Mouse (Mus musculus): ENCODE results near the gene Snx5. TPM values are rescaled to one million over a fixed set of nuclear protein-coding genes. Genes with fewer than 3 reads are reported as not detected.

Gene Snx5
- polyA plus RNA-seq, 1 experiment from 2014 or later = 108 TPM

- H3K9ac ChIP-seq (ENCODE audit: low read depth, low read length) = no peak overlapping the region
- no peak for DNase-seq (ENCODE audit: low spot score)
- no peaks in the 10 kb centered on the region for H3K4me1 ChIP-seq (replicated peaks; ENCODE audit: control insufficient read depth, insufficient read depth, low read length)
- H3K27me3 ChIP-seq (ENCODE audit: control insufficient read depth, insufficient read depth, low read length) = no peaks in the 10 kb centered on the region
- no peak overlapping the region for H3K4me3 ChIP-seq (ENCODE audit: low read depth, low read length)
- WGBS = 87% methylated on average over 11 of the region's 11 CpGs
- H3K4me2 ChIP-seq (replicated peaks; ENCODE audit: low read depth, low read length) = no peak overlapping the region
- no peak overlapping the region for H3K27ac ChIP-seq (ENCODE audit: low read depth, low read length)
- no peaks in the 10 kb centered on the region for H3K9me3 ChIP-seq (ENCODE audit: control insufficient read depth, low read length)
- H3K36me3 ChIP-seq (ENCODE audit: control insufficient read depth, insufficient read depth, low read length) = no peaks in the 10 kb centered on the region
- ATAC-seq (ENCODE audit: low FRiP score) = no peak
These were observed 21.0 kb upstream of the Snx5 start for GRCm38 (mm10) chr2:144291600-144292305.

GRCm38 (mm10) chr2:144290321-144290720 is 19.6 kb upstream of the Snx5 start:
- ATAC-seq (ENCODE audit: low FRiP score) = no peak
- no peak overlapping the region for H3K4me3 ChIP-seq (ENCODE audit: low read depth, low read length)
- WGBS = 90% methylated on average over 7 of the region's 7 CpGs

GRCm38 (mm10) chr2:144281417-144281816 is 10.7 kb upstream of the Snx5 start:
- peaks cover 2% of the 10 kb centered on the region; the same call in 1 of the 2 replicates for H3K36me3 ChIP-seq (ENCODE audit: control insufficient read depth, insufficient read depth, low read length)
- no peak overlapping the region for H3K9ac ChIP-seq (ENCODE audit: low read depth, low read length)
- no peak overlapping the region for H3K4me2 ChIP-seq (replicated peaks; ENCODE audit: low read depth, low read length)
- ATAC-seq (ENCODE audit: low FRiP score) (no peak), DNase-seq (ENCODE audit: low spot score) (no peak)
- WGBS = 63% methylated on average over 3 of the region's 3 CpGs
- no peaks in the 10 kb centered on the region for H3K4me1 ChIP-seq (replicated peaks; ENCODE audit: control insufficient read depth, insufficient read depth, low read length)
- H3K9me3 ChIP-seq (ENCODE audit: control insufficient read depth, low read length) = no peaks in the 10 kb centered on the region
- no peaks in the 10 kb centered on the region for H3K27me3 ChIP-seq (ENCODE audit: control insufficient read depth, insufficient read depth, low read length)
- H3K27ac ChIP-seq (ENCODE audit: low read depth, low read length) = no peak overlapping the region
- no peak overlapping the region for H3K4me3 ChIP-seq (ENCODE audit: low read depth, low read length)

More at GRCm38 (mm10) chr2:144290321-144290720, 19.6 kb upstream of the Snx5 start:
- H3K9ac ChIP-seq (ENCODE audit: low read depth, low read length) = no peak overlapping the region
- H3K36me3 ChIP-seq (ENCODE audit: control insufficient read depth, insufficient read depth, low read length) = no peaks in the 10 kb centered on the region
- H3K4me2 ChIP-seq (replicated peaks; ENCODE audit: low read depth, low read length) = no peak overlapping the region
- H3K27me3 ChIP-seq (ENCODE audit: control insufficient read depth, insufficient read depth, low read length) = no peaks in the 10 kb centered on the region
- no peaks in the 10 kb centered on the region for H3K4me1 ChIP-seq (replicated peaks; ENCODE audit: control insufficient read depth, insufficient read depth, low read length)
- H3K27ac ChIP-seq (ENCODE audit: low read depth, low read length) = no peak overlapping the region
- no peak for DNase-seq (ENCODE audit: low spot score)
- H3K9me3 ChIP-seq (ENCODE audit: control insufficient read depth, low read length) = no peaks in the 10 kb centered on the region

GRCm38 (mm10) chr2:144280568-144280967 is 9.9 kb upstream of the Snx5 start:
- Histone ChIP-seq H3K36me3 (ENCODE audit: control insufficient read depth, insufficient read depth, low read length) (peaks cover 2% of the 10 kb centered on the region; the same call in 1 of the 2 replicates), H3K27me3 (ENCODE audit: control insufficient read depth, insufficient read depth, low read length) (no peaks in the 10 kb centered on the region), H3K4me2 (replicated peaks; ENCODE audit: low read depth, low read length) (no peak overlapping the region), H3K27ac (ENCODE audit: low read depth, low read length) (no peak overlapping the region), H3K4me1 (replicated peaks; ENCODE audit: control insufficient read depth, insufficient read depth, low read length) (no peaks in the 10 kb centered on the region), H3K4me3 (ENCODE audit: low read depth, low read length) (no peak overlapping the region), H3K9me3 (ENCODE audit: control insufficient read depth, low read length) (no peaks in the 10 kb centered on the region), H3K9ac (ENCODE audit: low read depth, low read length) (no peak overlapping the region)
- ATAC-seq (ENCODE audit: low FRiP score) = no peak
- 77% methylated on average over 3 of the region's 3 CpGs for WGBS
- DNase-seq (ENCODE audit: low spot score) = no peak

- no peaks in the 10 kb centered on the region for H3K9me3 ChIP-seq (ENCODE audit: control insufficient read depth, low read length)
- WGBS = 93% methylated on average over 5 of the region's 5 CpGs
- peaks cover 2% of the 10 kb centered on the region; the same call in 1 of the 2 replicates for H3K36me3 ChIP-seq (ENCODE audit: control insufficient read depth, insufficient read depth, low read length)
- H3K27ac ChIP-seq (ENCODE audit: low read depth, low read length) = no peak overlapping the region
- no peak overlapping the region for H3K4me3 ChIP-seq (ENCODE audit: low read depth, low read length)
- H3K27me3 ChIP-seq (ENCODE audit: control insufficient read depth, insufficient read depth, low read length) = no peaks in the 10 kb centered on the region
- H3K9ac ChIP-seq (ENCODE audit: low read depth, low read length) = no peak overlapping the region
- no peak overlapping the region for H3K4me2 ChIP-seq (replicated peaks; ENCODE audit: low read depth, low read length)
- no peaks in the 10 kb centered on the region for H3K4me1 ChIP-seq (replicated peaks; ENCODE audit: control insufficient read depth, insufficient read depth, low read length)
- DNase-seq (ENCODE audit: low spot score) (no peak), ATAC-seq (ENCODE audit: low FRiP score) (no peak)
These were observed 9.0 kb upstream of the Snx5 start for GRCm38 (mm10) chr2:144279742-144280141.

GRCm38 (mm10) chr2:144276885-144277284 is 6.2 kb upstream of the Snx5 start:
- no peak overlapping the region for H3K4me3 ChIP-seq (ENCODE audit: low read depth, low read length)
- no peak overlapping the region for H3K27ac ChIP-seq (ENCODE audit: low read depth, low read length)
- no peak for ATAC-seq (ENCODE audit: low FRiP score)
- H3K4me2 ChIP-seq (replicated peaks; ENCODE audit: low read depth, low read length) = no peak overlapping the region
- no peaks in the 10 kb centered on the region for H3K9me3 ChIP-seq (ENCODE audit: control insufficient read depth, low read length)
- H3K9ac ChIP-seq (ENCODE audit: low read depth, low read length) = no peak overlapping the region
- peaks cover 2% of the 10 kb centered on the region; the same call in 1 of the 2 replicates for H3K36me3 ChIP-seq (ENCODE audit: control insufficient read depth, insufficient read depth, low read length)
- H3K4me1 ChIP-seq (replicated peaks; ENCODE audit: control insufficient read depth, insufficient read depth, low read length) = no peaks in the 10 kb centered on the region
- no peaks in the 10 kb centered on the region for H3K27me3 ChIP-seq (ENCODE audit: control insufficient read depth, insufficient read depth, low read length)
- DNase-seq (ENCODE audit: low spot score) = no peak
- 96% methylated on average over 3 of the region's 3 CpGs for WGBS

- Histone ChIP-seq H3K9ac (ENCODE audit: low read depth, low read length) (no peak overlapping the region), H3K4me1 (replicated peaks; ENCODE audit: control insufficient read depth, insufficient read depth, low read length) (no peaks in the 10 kb centered on the region), H3K36me3 (ENCODE audit: control insufficient read depth, insufficient read depth, low read length) (no peaks in the 10 kb centered on the region), H3K4me2 (replicated peaks; ENCODE audit: low read depth, low read length) (no peak overlapping the region), H3K9me3 (ENCODE audit: control insufficient read depth, low read length) (no peaks in the 10 kb centered on the region), H3K27me3 (ENCODE audit: control insufficient read depth, insufficient read depth, low read length) (no peaks in the 10 kb centered on the region), H3K4me3 (ENCODE audit: low read depth, low read length) (no peak overlapping the region), H3K27ac (ENCODE audit: low read depth, low read length) (no peak overlapping the region)
- 53% methylated on average over 8 of the region's 8 CpGs for WGBS
- no peak for ATAC-seq (ENCODE audit: low FRiP score)
- DNase-seq (ENCODE audit: low spot score) = no peak
These were observed 4.0 kb upstream of the Snx5 start for GRCm38 (mm10) chr2:144274741-144275140.

GRCm38 (mm10) chr2:144272088-144272487 is 1.4 kb upstream of the Snx5 start:
- no peak overlapping the region for H3K9ac ChIP-seq (ENCODE audit: low read depth, low read length)
- no peak overlapping the region for H3K27ac ChIP-seq (ENCODE audit: low read depth, low read length)
- H3K4me1 ChIP-seq (replicated peaks; ENCODE audit: control insufficient read depth, insufficient read depth, low read length) = no peaks in the 10 kb centered on the region
- no peak overlapping the region for H3K4me2 ChIP-seq (replicated peaks; ENCODE audit: low read depth, low read length)
- ATAC-seq (ENCODE audit: low FRiP score) (no peak), DNase-seq (ENCODE audit: low spot score) (no peak)
- H3K4me3 ChIP-seq (ENCODE audit: low read depth, low read length) = no peak overlapping the region
- no peaks in the 10 kb centered on the region for H3K36me3 ChIP-seq (ENCODE audit: control insufficient read depth, insufficient read depth, low read length)
- no peaks in the 10 kb centered on the region for H3K27me3 ChIP-seq (ENCODE audit: control insufficient read depth, insufficient read depth, low read length)
- WGBS = 88% methylated on average over 12 of the region's 12 CpGs
- no peaks in the 10 kb centered on the region for H3K9me3 ChIP-seq (ENCODE audit: control insufficient read depth, low read length)

All from hindbrain, embryonic 11.5 days (tissue).